8 mouse cellular contexts compared by ENCODE assay signal in genomic region chr13:37825646-37826280, GRCm38 (mm10). TPM values are rescaled to one million over a fixed set of nuclear protein-coding genes. Genes with fewer than 3 reads are reported as not detected.
DNase-seq lines count a peak whose midpoint lies in the region; ATAC-seq and TF ChIP-seq lines count a peak whose summit lies in the region.

No protein-coding gene starts in this region.

- in situ Hi-C loops in ES-E14 (cut with MboI; ENCODE audit: low sequenced_read_pairs in 2 of 2, unreplicated experiment in 2 of 2) = loop anchor here in 1 of 2 experiments (10.0 kb wide), 1 partner anchor 61 kb away; no protein-coding TSS in a partner anchor

- H3K4me2 ChIP-seq in hindbrain, embryonic 12.5 days (replicated peaks) = peak overlapping the region; percentile 83

- H3K4me3 ChIP-seq in ES-E14 (ENCODE audit: insufficient read depth in 1 of 2, low read depth in 1 of 2, low read length in 2 of 2, poor library complexity in 1 of 2, severe bottlenecking in 1 of 2) = peak overlapping the region; percentile 93 to 97
- peak overlapping the region; percentile 87 for H3K4me3 ChIP-seq in bone marrow macrophage, adult 2 months (ENCODE audit: insufficient read depth, low read length)
- peak overlapping the region; percentile 61 for H3K4me3 ChIP-seq in hindbrain, embryonic 12.5 days
- H3K4me3 ChIP-seq in limb, embryonic 10.5 days = peak overlapping the region; percentile 88

- H3K36me3 ChIP-seq in ES-E14 (ENCODE audit: control insufficient read depth, insufficient read depth, low read length, poor library complexity, severe bottlenecking) = no peaks in the 10 kb centered on the region
- H3K36me3 ChIP-seq in hindbrain, embryonic 12.5 days = no peaks in the 10 kb centered on the region
- H3K36me3 ChIP-seq in limb, embryonic 10.5 days = no peaks in the 10 kb centered on the region

- H3K4me1 ChIP-seq in ES-E14 (ENCODE audit: control insufficient read depth in 2 of 2, insufficient read depth in 2 of 2, low read length in 2 of 2, poor library complexity in 1 of 2) = peaks cover 0 to 11% of the 10 kb centered on the region in 2 experiments; a peak in 2 of 4 replicates
- peaks cover 14% of the 10 kb centered on the region for H3K4me1 ChIP-seq in bone marrow macrophage, adult 2 months (ENCODE audit: control insufficient read depth, insufficient read depth, low read length)
- peaks cover 39% of the 10 kb centered on the region for H3K4me1 ChIP-seq in hindbrain, embryonic 12.5 days
- H3K4me1 ChIP-seq in limb, embryonic 10.5 days = peaks cover 33% of the 10 kb centered on the region

- H3K9ac ChIP-seq in ES-E14 (ENCODE audit: insufficient read depth, low read depth, low read length, poor library complexity, severe bottlenecking) = peak overlapping the region; percentile 72
- peak overlapping the region; percentile 74 for H3K9ac ChIP-seq in hindbrain, embryonic 12.5 days

- no peaks in the 10 kb centered on the region for H3K9me3 ChIP-seq in ES-E14 (ENCODE audit: control insufficient read depth, insufficient read depth, low read depth, low read length)
- H3K9me3 ChIP-seq in hindbrain, embryonic 12.5 days (replicated peaks) = no peaks in the 10 kb centered on the region
- H3K9me3 ChIP-seq in limb, embryonic 10.5 days (replicated peaks) = no peaks in the 10 kb centered on the region

- TF ChIP-seq CTCF in bone marrow macrophage, adult 2 months (IDR thresholded peaks at IDR 0.05; ENCODE audit: low read depth, low read length) = no peak

- peaks cover 47% of the 10 kb centered on the region for H3K27me3 ChIP-seq in hindbrain, embryonic 12.5 days
- H3K27me3 ChIP-seq in limb, embryonic 10.5 days (ENCODE audit: low read depth, poor library complexity, severe bottlenecking) = peaks cover 10% of the 10 kb centered on the region; the same call in 1 of the 2 replicates

- no peak for DNase-seq in ES-E14 (ENCODE audit: low read depth, low spot score)
- DNase-seq in forelimb bud, embryonic 11.5 days (ENCODE audit: low read depth, low spot score) = peak; percentile 48
- no peak for DNase-seq in limb, embryonic 10.5 days (ENCODE audit: low spot score)
- DNase-seq in mesoderm, embryonic 11.5 days (ENCODE audit: low read depth, low spot score) = peak; percentile 72
- peak; percentile 30 for DNase-seq in right cerebral cortex, postnatal 4 days
- no peak for DNase-seq in cerebellum, adult 18-20 months

- TF ChIP-seq POLR2A in bone marrow macrophage, adult 2 months (IDR thresholded peaks at IDR 0.05; ENCODE audit: borderline replicate concordance, low read depth, low read length) = no peak

- H3K27ac ChIP-seq in ES-E14 (ENCODE audit: insufficient read depth, low read depth, low read length, poor library complexity, severe bottlenecking) = 0 out of 2 replicates have a peak overlapping the region, but pooled peaks have one; percentile 26
- H3K27ac ChIP-seq in bone marrow macrophage, adult 2 months (ENCODE audit: insufficient read depth, low read depth, low read length) = peak overlapping the region; percentile 68
- peak overlapping the region; percentile 80 for H3K27ac ChIP-seq in hindbrain, embryonic 12.5 days
- peak overlapping the region; percentile 93 for H3K27ac ChIP-seq in limb, embryonic 10.5 days

- peak; percentile 65 for ATAC-seq in hindbrain, embryonic 12.5 days (ENCODE audit: low FRiP score)

- under 1% methylated on average over 43 of the region's 43 CpGs for WGBS in hindbrain, embryonic 12.5 days
- under 1% methylated on average over 43 of the region's 43 CpGs for WGBS in limb, embryonic 10.5 days

TF ChIP-seq in ES-E14, 5 proteins besides CTCF, POLR2A, EP300 and RAD21:
- no peak for TF ChIP-seq CHD2 (IDR thresholded peaks at IDR 0.05; ENCODE audit: low read depth, low read length)

RNA-seq across cellular contexts. Expression of gene Rreb1, which starts 47.6 kb away (rescaled TPM):
- total RNA-seq in ES-E14 (2012; rRNA removed) = 14.7 and 16.5 TPM in 2 replicates
- polyA plus RNA-seq in bone marrow macrophage, adult 2 months (2012; ENCODE audit: insufficient read depth, insufficient read length, missing spikeins) = 49.3 and 57.2 TPM in 2 replicates
- polyA plus RNA-seq in hindbrain, embryonic 12.5 days (2016; fragmentation: Nextera tagmentation; extraction: Ambion mirVana) = 6.1 and 6.4 TPM in 2 replicates
- polyA plus RNA-seq in limb, embryonic 10.5 days (2016; fragmentation: Nextera tagmentation; extraction: Ambion mirVana) = 5.4 and 5.9 TPM in 2 replicates

Comparison
In these comparisons a context has a peak if more than half of its experiments do, and no peak if none do; other contexts are left out.
1. DNase-seq: peak in forelimb bud, embryonic 11.5 days (single experiment), mesoderm, embryonic 11.5 days (single experiment) and right cerebral cortex, postnatal 4 days (single experiment); none in ES-E14 (single experiment), limb, embryonic 10.5 days (single experiment) and cerebellum, adult 18-20 months (0 of 2).
2. H3K27ac ChIP-seq: peak in every context shown above with its lines; median percentile 93 in limb, embryonic 10.5 days; 80 in hindbrain, embryonic 12.5 days; 68 in bone marrow macrophage, adult 2 months; 26 in ES-E14.
3. Peak in every context shown above with its lines, with median percentiles within 50 percentile points of each other: H3K4me3 ChIP-seq.